Mouse (Mus musculus) lung, adult 2 months (tissue): ENCODE results near the gene Ppp1r12a. TPM values are rescaled to one million over a fixed set of nuclear protein-coding genes. Genes with fewer than 3 reads are reported as not detected.

Experiments
- DNase-seq: peaks from one replicate; pipeline ENCODE4 v3.0.0; 2022
- H3K4me1 ChIP-seq: fragments of 200-500 bp; 2 replicates; pipeline ENCODE4 v1.6.1; 2011; ENCODE audit warnings: low read length; ENCODE audit not compliant: control insufficient read depth, insufficient read depth
- H3K4me3 ChIP-seq: fragments of 200-500 bp; replicated peaks from 2 replicates; pipeline ENCODE3; 2011; ENCODE audit warnings: low read depth, mild to moderate bottlenecking, control low read depth, low read length; ENCODE audit errors: extremely low read depth
- CTCF ChIP-seq: fragments of 200-500 bp; IDR thresholded peaks from 2 replicates; pipeline ENCODE4 v1.5.1; 2011; ENCODE audit warnings: mild to moderate bottlenecking, low read length, control low read depth; ENCODE audit not compliant: insufficient read depth
- POLR2A ChIP-seq: fragments of 200-500 bp; IDR thresholded peaks from 2 replicates; pipeline ENCODE4 v1.6.1; 2011; ENCODE audit warnings: low read depth, mild to moderate bottlenecking, control low read depth, low read length, borderline replicate concordance; ENCODE audit errors: extremely low read depth
- WGBS: fragments of 180-500 bp; shearing (Covaris S2); methylation state at CpG from one replicate; pipeline ENCODE4 v1.1.7; 2018; 5-methylcytosine and 5-hydroxymethylcytosine counted together
- polyA plus RNA-seq: library from polyadenylated mRNA; depleted of rRNA; stranded (reverse); fragments of >200 nt; gene quantifications from 2 replicates; pipeline ENCODE4 v1.2.3, GENCODE M21; 2012

Gene Ppp1r12a
- polyA plus RNA-seq, 1 experiment, result 32.9 TPM

- TF ChIP-seq POLR2A (no peak), CTCF (no peak)
- H3K4me1 ChIP-seq, result peaks cover 18% of the 10 kb centered on the region
- H3K4me3 ChIP-seq, result no peak overlapping the region
- WGBS, result 24% methylated on average over 8 of the region's 8 CpGs
- DNase-seq, result no peak
Measured at GRCm38 (mm10) chr10:108191381-108191787, 29.4 kb downstream of the Ppp1r12a start.

DNA sequence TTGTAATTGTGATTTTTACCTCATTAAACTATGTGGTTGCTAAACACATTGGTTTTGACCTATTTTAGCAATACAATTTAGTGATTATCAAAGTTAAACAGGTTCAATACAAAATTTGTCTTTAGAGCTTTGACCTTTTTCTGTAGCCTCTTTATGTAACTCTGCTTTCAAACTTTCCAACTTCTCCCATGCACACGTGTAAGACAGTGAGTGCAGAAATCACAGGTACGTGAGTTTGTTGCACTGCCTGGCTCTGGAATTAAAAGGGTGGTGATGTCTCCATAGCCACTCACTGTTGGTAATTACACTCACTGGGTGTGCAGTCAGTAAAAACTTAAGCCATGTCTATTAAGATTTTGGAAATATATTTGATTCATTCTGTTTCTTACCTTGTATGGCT lies 30.3 kb downstream of the Ppp1r12a start:
- no peak for DNase-seq
- peaks cover 18% of the 10 kb centered on the region for H3K4me1 ChIP-seq
- no peak for TF ChIP-seq CTCF
- no peak for TF ChIP-seq POLR2A
- 44% methylated on average over 2 of the region's 2 CpGs for WGBS
- no peak overlapping the region for H3K4me3 ChIP-seq

GRCm38 (mm10) chr10:108196124-108196523 lies 34.1 kb downstream of the Ppp1r12a start:
- Histone ChIP-seq H3K4me1 (peaks cover 9% of the 10 kb centered on the region), H3K4me3 (no peak overlapping the region)
- TF ChIP-seq CTCF (no peak), POLR2A (no peak)
- no peak for DNase-seq
- WGBS, result 91% methylated on average over 2 of the region's 2 CpGs

- no peak for DNase-seq
- H3K4me3 ChIP-seq, result no peak overlapping the region
- peaks cover 2% of the 10 kb centered on the region for H3K4me1 ChIP-seq
- TF ChIP-seq CTCF (no peak), POLR2A (no peak)
- WGBS, result 95% methylated on average over 1 of the region's 1 CpGs
Measured at GRCm38 (mm10) chr10:108197498-108197897, 35.5 kb downstream of the Ppp1r12a start.

- no peak for TF ChIP-seq POLR2A
- TF ChIP-seq CTCF, result no peak
- Histone ChIP-seq H3K4me3 (no peak overlapping the region), H3K4me1 (peaks cover 2% of the 10 kb centered on the region)
- DNase-seq, result no peak
- WGBS, result 53% methylated on average over 2 of the region's 2 CpGs
Measured at GRCm38 (mm10) chr10:108198945-108199344, 37.0 kb downstream of the Ppp1r12a start.

DNA sequence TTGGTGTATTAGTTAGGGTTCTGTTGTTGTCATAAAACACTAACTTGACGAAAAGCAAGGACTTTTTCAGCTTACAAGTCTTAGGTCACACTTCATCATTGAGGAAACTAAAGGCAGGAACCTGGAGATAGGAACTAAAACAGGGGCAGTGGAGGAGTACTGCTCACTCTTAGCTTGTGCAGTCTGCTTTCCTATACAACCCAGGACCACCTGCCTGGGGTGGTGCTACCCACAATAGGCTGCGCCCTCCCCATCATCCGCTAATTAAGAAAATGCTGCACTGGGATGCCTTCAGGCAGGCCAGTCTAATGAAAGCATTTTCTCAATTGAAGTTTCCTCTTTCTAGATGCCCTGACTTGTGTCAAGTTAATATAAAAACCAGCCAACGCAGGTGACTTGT lies 40.1 kb downstream of the Ppp1r12a start:
- Histone ChIP-seq H3K4me1 (no peaks in the 10 kb centered on the region; the same call in 1 of the 2 replicates), H3K4me3 (no peak overlapping the region)
- WGBS, result 90% methylated on average over 4 of the region's 4 CpGs
- TF ChIP-seq POLR2A (no peak), CTCF (no peak)
- no peak for DNase-seq

GRCm38 (mm10) chr10:108203440-108203839 lies 41.4 kb downstream of the Ppp1r12a start:
- no peak overlapping the region for H3K4me3 ChIP-seq
- peaks cover 5% of the 10 kb centered on the region for H3K4me1 ChIP-seq
- DNase-seq, result no peak
- TF ChIP-seq CTCF, result no peak
- TF ChIP-seq POLR2A, result no peak

DNA sequence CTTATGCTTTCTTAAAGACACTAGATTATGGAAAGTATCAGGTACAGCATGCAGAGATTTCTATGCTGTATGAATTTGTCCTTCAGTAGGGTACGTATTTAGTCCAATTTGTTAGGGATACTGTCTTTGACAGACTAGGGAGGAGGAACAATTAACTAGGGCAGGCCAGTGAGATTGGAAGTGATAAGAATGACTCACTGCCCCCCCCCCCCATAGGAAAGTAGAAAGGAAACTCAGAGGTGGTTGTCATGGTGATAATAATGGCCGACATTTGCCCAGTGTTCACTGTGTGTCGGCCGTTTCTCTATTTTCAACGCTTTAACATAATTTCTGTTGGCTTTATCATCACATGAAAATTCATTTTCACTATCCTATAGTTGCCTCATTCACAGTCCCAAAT lies 47.4 kb downstream of the Ppp1r12a start:
- no peak for DNase-seq
- Histone ChIP-seq H3K4me3 (no peak overlapping the region), H3K4me1 (peaks cover 10% of the 10 kb centered on the region)
- 62% methylated on average over 5 of the region's 5 CpGs for WGBS
- no peak for TF ChIP-seq POLR2A
- no peak for TF ChIP-seq CTCF

DNA sequence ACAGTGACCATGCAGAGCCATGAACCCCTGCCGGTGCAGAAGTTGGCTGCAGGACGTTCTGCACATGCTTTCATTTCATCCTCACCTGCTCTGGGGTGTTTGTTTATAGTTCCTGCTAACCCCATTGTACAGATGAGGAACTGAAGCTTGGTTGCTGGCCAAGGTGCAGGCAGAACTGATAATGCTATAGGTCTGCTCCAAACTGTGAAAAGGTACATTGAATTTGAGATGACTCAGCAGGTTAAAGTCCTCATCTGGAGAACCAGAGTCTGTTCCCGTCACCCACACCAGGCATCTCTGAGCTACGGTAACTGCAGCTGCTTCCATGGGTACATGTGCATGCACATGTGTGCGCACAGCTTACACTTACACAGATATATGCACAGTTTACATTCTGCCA lies 62.4 kb downstream of the Ppp1r12a start:
- TF ChIP-seq POLR2A (no peak), CTCF (no peak)
- Histone ChIP-seq H3K4me3 (no peak overlapping the region), H3K4me1 (no peaks in the 10 kb centered on the region)
- DNase-seq, result no peak
- WGBS, result 75% methylated on average over 5 of the region's 5 CpGs

GRCm38 (mm10) chr10:108237049-108237448 lies 75.1 kb downstream of the Ppp1r12a start:
- no peak for DNase-seq
- TF ChIP-seq POLR2A (no peak), CTCF (no peak)
- 82% methylated on average over 3 of the region's 3 CpGs for whole genome bisulfite sequencing

GRCm38 (mm10) chr10:108239061-108239460 lies 77.1 kb downstream of the Ppp1r12a start:
- Histone ChIP-seq H3K4me3 (no peak overlapping the region), H3K4me1 (no peaks in the 10 kb centered on the region)
- 54% methylated on average over 10 of the region's 10 CpGs for WGBS
- no peak for TF ChIP-seq CTCF
- TF ChIP-seq POLR2A, result no peak
- DNase-seq, result no peak

More at GRCm38 (mm10) chr10:108237049-108237448, 75.1 kb downstream of the Ppp1r12a start:
- H3K4me1 ChIP-seq, result no peaks in the 10 kb centered on the region
- no peak overlapping the region for H3K4me3 ChIP-seq

DNA sequence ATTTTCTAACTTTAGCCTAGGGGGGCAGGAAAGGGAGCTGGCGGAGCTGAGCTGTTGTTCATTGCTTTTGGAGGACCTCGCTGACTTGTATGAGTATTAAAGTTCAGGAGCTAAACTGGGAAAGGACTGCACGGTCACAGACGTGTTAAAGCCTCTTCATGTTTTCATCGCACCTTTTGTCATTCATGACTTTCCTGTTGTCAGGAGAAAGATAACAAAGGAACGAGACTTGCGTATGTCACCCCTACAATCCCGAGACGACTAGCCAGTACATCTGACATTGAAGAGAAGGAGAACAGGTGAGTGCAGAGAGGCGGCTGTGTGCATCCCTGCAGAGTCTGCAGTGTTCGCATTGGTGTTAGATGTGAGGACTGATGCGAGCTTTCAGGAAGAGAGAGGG lies 88.7 kb downstream of the Ppp1r12a start:
- TF ChIP-seq CTCF, result no peak
- TF ChIP-seq POLR2A, result no peak
- WGBS, result 81% methylated on average over 12 of the region's 12 CpGs
- DNase-seq, result no peak
- Histone ChIP-seq H3K4me3 (no peak overlapping the region), H3K4me1 (no peaks in the 10 kb centered on the region)
